Mouse (Mus musculus): ENCODE results near the gene Zfhx3. TPM values are rescaled to one million over a fixed set of nuclear protein-coding genes. Genes with fewer than 3 reads are reported as not detected.
A peak's percentile ranks its signal among the peaks of the same experiment; 100 is the strongest.

Zfhx3 gene
- total RNA-seq, 2 experiments from 2014 or later = 4.8 to 8.2 TPM

DNA sequence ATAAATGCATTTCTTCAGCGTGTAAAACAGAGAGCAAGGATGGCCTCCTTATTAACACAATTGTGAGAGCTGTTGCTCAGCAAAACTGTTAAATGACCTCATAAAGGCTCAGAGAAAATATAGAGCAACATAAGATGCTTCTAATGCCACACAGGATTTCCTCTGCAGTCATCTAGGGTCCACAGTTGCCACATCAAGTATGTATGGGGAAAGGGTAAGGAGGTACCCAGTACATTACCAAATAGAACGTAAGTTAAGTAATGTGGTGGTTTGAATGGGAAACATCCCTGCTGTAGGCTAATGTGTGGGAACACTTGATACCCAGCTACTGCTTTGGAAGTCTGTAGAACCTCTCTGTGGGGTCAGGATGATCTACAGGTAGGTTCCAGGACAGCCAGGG is 695.4 kb downstream of the Zfhx3 start:
- no peak for DNase-seq (ENCODE audit: low spot score in 2 of 2)

DNA sequence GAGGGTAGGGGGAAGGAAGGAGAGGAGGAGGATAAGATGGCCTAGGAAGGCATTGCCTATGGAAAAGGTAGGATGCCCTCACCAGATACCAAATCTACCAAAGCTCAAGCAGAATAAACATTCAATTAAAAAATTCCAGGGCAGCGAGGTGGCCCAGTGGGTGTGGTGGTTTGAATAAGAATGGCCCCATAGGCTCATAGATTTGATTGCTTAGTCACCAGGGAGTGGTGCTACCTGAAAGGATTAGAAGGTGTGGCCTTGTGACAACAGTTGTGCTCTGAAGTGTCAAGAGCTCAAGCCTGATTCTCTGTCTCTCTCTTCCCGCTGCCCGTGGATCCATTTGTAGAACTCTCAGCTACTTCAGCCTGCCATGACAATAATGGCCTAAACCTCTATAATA is 703.2 kb downstream of the Zfhx3 start:
- no peak for DNase-seq (ENCODE audit: low spot score in 2 of 2)

DNA sequence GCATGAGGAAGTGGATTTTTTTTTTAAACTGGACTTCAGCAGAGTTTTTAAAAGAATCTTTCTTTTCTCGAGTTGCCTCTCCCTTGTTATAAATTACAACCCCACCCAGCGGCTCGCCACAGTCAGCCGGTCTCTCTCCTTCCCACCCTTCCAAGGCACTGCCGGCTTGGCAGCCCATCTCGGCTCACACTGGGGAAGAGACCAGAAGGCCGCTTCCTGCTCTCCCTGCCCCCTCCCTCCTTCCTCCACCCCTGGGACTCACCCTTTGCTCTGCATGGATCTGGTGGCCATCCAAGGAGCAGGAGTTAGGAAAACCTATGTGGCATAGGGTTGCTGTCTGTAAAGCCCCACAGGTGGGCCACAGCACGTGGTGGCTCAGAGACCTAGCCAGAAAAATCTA is 705.1 kb downstream of the Zfhx3 start:
- DNase-seq (ENCODE audit: low spot score in 2 of 2) = no peak

DNA sequence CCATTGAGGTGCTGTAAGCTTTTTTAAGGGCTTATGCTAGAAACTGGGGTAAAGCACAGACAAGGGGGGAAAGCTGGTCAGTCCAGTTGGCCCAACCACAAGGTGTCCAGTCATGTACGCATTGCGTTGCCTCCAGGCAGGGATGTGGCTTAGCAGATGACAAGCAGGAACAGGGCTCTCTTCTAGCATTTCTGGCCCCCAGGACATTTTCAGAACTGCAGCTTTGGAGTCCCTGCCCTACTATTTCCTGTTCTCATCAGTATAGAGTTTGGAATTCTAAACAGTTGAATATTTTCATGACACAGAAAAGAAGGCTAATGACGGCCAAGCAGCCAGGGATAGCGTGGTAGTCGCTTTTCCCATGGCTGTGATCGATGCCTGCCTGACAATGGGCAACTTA is 706.5 kb downstream of the Zfhx3 start:
- DNase-seq (ENCODE audit: low spot score in 2 of 2) = no peak

DNA sequence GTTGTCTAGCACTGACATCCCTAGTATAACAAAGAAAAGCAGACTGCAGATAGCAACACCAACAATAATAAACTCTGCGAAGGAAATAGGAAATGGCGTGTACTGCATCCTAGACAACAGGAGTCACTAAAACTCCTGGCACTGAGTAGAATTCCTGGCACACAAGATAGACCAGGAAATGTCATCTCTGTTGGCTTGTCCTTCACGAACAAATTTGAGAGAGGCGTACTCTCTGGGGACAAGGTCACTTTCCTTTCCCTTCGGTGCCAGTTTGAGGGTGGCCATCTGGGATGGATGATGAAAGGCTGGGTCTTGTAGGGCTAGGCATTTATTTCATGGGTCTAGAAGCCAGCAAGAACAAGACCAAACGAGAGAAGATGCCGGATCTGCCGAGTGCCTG is 708.4 kb downstream of the Zfhx3 start:
- DNase-seq (ENCODE audit: low spot score in 2 of 2) = no peak

DNA sequence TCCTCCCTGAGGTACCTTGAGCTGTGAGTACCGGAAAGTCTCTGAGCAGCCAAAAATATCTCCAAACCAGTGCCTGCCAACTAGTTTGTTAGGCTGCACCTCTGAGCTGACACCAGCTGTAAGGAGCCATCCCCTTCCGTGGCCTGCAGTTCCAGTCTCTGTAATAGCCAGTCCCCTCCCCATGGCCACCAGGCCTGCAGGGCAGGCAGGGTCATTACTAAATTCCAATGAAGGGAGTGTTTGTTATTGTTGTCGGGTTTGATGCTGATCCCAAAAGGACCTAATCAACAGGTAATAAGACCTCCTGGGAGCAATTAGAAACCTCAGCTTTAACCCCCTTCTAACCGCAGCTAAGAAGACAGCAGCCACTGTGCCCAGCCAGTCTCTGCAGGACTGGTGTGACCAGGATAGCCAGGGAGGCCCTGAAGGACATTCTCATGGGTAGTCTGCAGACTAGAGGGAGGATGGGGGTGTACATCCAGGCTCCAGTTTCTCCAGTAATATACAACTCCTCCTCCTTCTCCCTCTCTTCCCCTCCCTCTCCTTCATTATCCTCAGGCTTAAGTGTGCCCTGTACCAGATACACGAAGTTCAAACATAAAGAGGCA is 719.1 kb downstream of the Zfhx3 start:
- DNase-seq (ENCODE audit: low spot score in 2 of 2) = no peak

DNA sequence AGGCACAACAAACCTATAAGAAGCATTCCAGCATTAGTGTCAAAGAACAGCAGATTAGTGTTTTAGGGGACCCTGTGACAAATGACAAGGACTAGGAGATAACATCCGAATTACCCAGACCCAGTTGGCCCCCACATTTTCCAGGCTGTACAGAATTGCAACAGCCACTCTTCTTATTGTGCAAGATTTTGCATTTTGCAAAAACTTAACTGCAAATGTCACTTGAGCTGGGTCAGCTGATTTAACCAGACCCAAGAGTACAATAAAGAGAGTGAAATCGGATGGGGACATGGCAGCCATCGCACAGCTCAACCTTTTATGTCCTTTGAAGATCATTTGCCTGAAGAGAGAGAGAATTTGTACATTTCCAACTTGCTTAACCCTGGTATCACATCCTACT is 720.3 kb downstream of the Zfhx3 start:
- no peak for DNase-seq (ENCODE audit: low spot score in 2 of 2)

DNA sequence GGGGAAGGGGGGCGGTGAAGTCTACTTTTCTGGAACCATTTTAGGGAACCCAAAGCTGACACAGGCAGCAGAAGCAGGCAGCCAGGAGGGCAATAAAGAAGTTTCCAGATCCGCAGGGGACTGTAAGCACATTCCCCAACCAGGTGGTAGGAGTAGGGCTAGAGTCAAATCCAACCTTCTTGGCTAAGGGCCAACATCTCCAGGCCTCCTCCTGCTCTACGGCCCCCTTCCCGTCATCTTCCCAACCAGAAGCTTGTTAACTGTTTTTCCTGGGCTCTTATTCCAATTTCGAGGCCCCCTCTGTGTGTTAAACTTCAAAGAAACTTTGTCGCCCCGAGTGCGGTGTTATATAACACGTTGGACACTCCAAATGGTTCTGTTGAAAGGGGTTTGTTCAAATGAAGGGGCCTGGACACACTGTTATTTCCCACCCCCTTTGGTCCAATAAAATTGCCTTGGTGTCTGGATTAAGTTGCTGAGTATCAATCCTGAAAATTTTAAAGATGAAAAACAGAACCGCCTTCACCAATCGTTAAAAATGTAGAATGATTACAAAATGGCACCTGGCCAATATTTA is 729.6 kb downstream of the Zfhx3 start:
- DNase-seq (ENCODE audit: low spot score in 2 of 2) = no peak

DNA sequence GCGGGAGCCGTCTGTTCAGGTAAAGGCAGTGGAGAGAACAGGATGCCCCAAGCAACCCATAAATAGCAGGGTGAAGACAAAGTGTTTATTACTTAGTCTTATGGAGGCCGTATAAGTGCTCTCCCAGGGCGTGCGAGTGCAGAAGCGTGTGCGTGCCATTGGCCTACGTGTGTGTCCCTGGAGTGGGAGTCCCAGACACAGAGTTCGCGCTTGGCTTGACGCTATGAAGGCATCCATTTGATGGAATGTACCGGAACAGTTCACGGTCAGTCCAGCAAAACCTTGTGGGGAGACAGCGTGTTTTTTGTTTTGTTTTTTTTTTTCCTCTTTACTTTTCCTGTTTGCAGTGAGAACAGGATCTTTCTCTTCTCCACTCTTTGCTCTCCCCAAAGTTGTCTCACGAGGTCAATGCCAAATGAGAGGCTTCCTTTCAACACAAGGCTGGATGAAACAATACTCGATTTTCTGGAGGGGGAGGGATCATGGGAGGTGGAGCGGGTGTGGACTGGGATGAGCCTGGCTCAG is 732.6 kb downstream of the Zfhx3 start:
- DNase-seq (ENCODE audit: low spot score in 2 of 2) = no peak

DNA sequence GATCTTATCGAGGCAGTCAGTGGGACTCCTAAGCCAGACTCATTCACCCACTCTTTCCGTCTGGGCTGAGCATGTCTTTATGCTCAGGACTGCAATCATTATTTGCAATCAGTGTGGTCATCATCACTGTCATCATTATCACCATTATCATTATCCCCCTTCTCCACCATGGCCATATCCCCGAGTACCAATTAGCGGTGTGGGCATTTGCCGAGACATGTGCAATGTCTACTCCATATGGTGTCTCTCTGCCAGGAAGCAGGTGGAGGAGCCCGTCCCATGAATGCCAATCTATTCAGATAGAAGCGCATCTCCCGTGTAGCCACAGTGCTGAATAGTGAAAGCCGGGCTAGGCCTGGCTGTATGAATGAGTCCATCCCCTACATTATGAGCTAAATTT is 747.2 kb downstream of the Zfhx3 start:
- no peak for DNase-seq (ENCODE audit: low spot score in 2 of 2)

DNA sequence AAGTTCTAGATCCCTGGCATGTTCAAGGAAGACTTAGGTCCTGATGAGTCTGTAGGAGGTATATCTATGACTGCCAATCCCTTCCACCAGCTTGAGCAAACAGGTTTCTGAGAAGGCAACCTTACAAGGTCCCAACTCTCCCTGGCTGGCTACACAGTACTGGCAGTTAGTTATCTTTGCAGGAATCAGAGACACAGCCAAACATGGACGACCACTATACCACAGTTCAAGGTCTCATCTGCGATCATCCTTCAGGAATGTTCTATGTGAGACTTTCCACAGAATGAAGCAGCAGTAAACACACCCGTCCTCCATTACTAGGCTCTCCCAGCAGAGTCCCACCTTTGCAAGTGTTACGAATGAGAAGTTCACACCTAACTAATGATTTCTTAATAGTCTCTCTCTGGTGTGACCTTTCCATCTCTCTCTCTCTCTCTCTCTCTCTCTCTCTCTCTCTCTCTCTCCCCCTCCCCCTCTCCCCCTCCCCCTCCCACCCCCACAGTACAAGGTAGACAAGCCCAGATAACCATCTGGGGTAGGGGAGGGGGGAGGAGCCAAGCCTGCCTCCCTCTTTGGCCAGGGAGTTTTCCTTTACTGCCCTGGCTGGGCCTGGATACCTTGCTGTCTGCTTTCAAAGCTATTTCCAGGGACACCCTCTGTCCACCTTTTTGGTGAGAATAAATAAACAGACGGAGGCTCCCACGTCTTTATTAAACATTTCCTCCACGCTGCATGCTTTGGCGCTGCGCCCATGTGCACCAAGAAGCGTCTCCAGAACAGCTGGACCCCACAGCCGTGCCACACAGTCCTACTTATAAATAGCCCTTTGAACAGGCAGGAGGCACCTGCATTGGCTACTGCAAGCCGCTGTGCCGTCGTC is 748.4 kb downstream of the Zfhx3 start:
- DNase-seq (ENCODE audit: low spot score in 2 of 2) = peak in 1 of 2 experiments; percentile 24

DNA sequence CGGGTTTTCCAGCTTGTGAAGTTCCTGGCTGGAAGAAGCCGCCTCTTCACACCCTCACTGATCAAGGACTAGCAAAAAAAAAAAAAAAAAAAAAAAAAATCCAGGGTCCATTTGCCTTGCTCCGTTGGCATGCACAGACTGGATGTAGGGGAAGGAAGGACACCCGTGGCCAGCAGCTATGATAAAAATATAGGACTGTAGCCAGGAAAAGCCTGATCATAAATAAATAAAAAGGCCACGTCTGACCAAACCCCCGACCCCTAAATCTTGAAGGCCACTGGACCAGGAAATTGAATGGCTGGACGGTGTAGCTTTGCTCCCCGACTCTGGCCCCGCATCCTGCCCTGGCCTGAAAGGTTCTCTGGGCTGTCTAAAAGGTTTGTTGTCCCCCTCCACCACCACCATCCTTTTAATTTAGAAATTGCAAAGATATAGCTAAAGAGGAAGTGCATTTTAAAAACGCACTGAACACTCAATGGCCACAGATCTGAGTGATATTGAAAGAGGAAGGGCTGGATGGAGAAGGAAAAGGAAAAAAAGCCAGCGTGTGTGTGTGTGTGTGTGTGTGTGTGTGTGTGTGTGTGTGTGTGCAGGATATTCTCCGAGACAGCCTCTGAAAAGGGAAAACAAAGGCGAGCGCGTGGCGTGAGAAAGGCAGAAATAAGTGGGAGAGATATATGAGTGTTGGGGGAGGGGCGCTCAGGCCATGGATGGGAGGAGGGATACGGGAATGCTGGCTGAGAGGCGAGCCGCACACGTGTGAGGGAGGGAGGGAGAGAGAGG is 749.2 kb downstream of the Zfhx3 start:
- no peak for DNase-seq (ENCODE audit: low spot score in 2 of 2)

DNA sequence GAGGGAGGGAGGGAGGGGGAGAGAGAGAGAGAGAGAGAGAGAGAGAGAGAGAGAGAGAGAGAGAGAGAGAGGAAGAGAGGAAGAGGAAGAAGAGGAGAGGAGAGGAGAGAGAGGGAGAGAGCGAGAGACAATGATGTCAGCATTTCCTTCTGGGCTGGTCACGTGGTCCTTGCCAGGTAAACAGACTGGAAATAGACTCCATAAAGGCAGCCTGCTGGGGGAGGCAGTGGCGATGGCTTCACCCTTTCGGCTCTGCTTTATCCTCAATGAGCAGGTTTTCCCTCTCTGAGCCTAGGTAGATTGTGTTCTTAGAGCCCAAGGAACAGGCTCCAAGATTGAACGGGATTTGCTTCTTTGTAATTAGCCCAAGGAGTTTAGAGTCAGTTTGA is 749.8 kb downstream of the Zfhx3 start:
- DNase-seq (ENCODE audit: low spot score in 2 of 2) = no peak

DNA sequence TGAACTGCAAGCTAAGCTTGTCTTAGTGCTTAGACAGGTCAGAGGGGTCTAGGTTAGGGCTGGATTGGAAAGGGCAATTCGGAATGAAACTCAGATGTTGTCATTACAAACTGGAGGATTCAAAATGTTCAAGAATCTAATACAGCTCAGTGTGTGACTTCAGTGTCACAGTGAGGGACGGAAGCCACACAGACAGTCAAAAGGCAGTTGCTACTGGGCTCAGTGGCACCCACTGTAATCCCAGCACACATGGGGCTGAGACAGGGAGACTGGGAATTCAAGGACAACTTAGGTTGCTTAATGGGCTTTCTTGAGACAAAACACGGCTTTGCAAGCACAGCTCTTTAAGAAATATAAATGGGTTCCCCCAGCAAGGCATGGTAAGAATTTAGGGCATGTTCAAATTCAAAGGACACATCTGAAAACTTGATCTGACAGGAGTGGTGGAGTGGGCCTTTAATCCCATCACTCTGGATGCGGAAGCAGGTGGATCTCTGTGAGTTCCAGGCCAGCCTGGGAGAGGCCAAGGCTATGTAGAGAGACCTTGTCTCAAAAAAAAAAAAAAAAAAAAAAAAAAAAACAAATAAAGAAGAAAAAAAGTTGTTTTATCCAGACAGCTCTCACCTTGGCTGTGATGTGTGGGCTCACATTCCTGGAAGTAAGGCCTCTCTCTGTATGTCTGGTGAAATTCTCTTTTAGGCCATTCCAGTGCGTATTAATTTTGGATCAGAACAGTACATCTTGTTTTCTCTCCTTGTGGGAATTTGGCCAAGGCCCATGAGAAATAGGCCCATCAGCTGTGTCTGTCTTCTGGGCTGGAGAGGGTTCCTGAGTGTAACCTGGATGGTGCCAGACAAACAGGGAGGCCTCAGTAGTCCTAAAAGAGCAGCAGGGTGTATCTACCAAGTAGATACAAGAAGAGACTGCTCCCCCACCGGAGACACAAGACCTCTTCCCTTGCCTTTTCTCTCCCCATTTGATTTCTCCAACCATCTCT is 750.5 kb downstream of the Zfhx3 start:
- no peak for DNase-seq (ENCODE audit: low spot score in 2 of 2)

DNA sequence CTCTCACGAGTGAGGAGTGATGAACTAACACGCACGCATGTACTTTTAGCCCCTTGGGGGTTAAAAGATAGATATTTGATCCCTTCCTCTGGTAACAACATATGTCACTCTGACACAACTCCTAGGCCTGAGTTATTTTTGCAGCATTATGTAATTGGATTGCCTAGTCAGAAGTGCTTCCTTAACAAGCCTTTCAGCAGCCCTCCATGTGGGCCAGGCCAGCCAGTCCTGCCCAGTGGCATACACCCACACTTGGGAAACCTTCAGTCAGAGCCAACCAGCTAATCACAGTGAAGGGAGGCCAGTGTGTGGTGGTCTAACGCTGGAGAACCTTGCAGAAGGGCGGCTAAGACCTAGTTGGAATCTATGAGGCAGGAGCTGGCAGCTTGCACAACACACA is 751.4 kb downstream of the Zfhx3 start:
- no peak for DNase-seq (ENCODE audit: low spot score in 2 of 2)

DNA sequence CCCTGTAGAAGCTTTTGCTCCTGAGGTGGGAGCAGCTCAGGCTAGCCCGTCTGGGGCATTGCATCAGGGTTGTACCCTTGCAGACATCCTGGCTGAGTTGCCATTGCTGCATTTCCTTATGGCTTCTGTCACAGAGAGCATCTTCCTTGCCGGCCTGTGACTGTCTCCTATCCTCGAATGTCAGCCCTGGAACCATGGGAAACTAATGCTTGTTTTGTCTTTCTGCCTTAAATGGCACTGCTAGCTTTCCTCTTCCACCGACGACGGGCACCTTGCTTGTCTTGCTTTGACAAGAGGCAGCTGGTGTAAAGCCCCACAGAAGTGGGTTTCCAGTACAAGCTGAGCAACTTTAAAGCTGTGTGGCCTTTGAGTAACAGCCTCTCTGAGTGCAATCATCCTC is 752.1 kb downstream of the Zfhx3 start:
- no peak for DNase-seq (ENCODE audit: low spot score in 2 of 2)

DNA sequence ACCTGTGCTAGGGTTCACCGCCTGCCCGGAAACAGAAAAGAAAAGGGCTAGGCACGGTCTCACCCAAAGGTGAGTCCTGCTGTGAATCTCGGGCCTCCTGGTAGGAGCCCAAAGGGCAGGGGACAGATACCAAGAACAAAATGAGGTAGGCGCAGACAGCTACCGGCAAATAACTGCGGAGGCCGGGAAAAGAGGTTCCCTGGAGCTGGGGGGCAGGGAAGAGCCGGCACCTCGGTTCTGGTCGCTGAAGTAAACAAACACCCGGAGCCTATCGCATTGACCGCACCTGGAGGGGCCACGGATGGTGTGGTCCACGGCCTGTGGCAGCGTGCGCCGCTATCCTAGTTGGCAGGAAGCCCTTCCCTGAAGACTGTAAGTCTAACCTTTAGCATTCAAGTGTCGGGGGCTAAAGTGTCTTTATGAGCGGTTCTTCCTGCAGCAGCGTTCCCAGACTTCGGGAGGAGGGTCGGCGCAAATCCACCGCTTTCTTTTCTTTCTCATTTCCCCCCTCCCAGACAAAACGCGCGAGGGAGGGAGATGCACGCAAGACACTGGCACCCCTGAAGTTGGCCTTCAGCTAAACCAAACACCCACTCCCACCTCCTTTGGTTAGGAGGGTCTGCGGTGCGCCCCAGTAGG is 752.9 kb downstream of the Zfhx3 start:
- DNase-seq (ENCODE audit: low spot score in 2 of 2) = no peak

DNA sequence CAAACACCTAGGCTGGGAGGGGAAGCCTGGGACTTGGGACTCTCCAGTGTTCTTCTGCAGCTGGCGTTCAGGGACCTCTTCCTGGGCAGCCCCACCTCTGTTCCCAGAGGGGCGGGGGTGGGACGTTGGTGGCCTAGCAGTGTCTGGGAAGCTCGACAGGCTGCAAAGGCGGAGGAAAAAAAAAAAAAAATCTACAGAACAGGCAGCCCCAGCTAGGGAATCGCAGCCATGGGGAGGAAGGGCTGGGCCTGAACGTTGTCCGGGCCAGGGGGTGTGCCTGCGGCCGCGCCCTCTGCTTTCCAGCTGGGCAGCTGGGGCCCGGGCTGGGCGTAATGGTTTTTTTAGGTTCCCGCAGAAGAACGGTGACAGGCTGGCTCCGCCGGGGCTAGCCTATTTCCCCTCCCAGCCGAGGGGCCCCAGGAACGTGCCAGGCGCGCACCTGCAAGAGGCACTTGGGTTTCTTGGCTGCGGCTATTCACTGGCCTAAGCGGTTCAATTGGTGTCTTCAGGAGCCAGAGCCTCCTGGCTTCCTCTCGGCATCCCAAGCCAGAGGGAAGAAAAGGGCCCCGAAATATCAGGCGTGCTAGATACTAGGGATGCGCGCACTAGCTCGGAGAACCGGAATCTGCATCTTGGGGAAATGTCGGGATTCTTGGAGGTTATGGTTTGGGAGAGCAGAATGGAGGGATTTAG is 753.6 kb downstream of the Zfhx3 start:
- DNase-seq (ENCODE audit: low spot score in 2 of 2) = no peak

Data from layer of hippocampus, postnatal 14 days (tissue).